8 mouse cellular contexts compared by ENCODE assay signal in the genomic region with DNA sequence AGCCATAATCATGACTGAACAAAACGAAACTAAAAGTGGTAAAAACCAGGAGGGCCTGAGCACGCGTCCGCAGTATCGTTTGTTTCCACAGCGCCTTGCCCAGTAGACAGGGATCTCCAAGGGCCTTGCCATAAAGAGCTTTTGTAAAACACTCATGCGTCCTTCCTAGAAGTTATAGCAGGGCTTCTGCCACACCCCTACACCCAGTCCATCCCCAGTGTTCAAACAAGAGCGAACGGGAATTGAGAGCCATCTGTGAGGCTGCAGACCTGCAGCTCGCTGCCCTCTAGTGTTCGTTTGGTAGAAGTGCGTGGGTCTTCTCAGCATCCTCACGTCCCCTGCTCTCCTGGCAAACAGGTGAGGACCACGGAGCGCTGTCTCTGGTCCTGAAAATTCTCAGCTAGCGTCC. TPM values are rescaled to one million over a fixed set of nuclear protein-coding genes. Genes with fewer than 3 reads are reported as not detected.
A peak's percentile ranks its signal among the peaks of the same experiment; 100 is the strongest.
DNase-seq lines count a peak whose midpoint lies in the region; ATAC-seq and TF ChIP-seq lines count a peak whose summit lies in the region.

No protein-coding gene starts in this region.

- no peaks in the 10 kb centered on the region for H3K27me3 ChIP-seq in intestine, postnatal 0 days (replicated peaks; ENCODE audit: control insufficient read depth, insufficient read depth, low read length)
- H3K27me3 ChIP-seq in liver, embryonic 13.5 days, result 0 out of 2 replicates have a peak, but pooled peaks cover 2% of the 10 kb centered on the region

- no peaks in the 10 kb centered on the region for H3K36me3 ChIP-seq in intestine, postnatal 0 days (ENCODE audit: control insufficient read depth, insufficient read depth)
- H3K36me3 ChIP-seq in liver, embryonic 13.5 days, result no peaks in the 10 kb centered on the region

- no peaks in the 10 kb centered on the region for H3K9me3 ChIP-seq in intestine, postnatal 0 days (ENCODE audit: control insufficient read depth)
- no peaks in the 10 kb centered on the region for H3K9me3 ChIP-seq in liver, embryonic 13.5 days (replicated peaks)

- H3K4me2 ChIP-seq in intestine, postnatal 0 days (replicated peaks; ENCODE audit: low read depth), result peak overlapping the region; percentile 61
- peak overlapping the region; percentile 60 for H3K4me2 ChIP-seq in liver, embryonic 13.5 days

- H3K9ac ChIP-seq in intestine, postnatal 0 days (ENCODE audit: low read depth, low read length), result no peak overlapping the region
- H3K9ac ChIP-seq in liver, embryonic 13.5 days, result 0 out of 2 replicates have a peak overlapping the region, but pooled peaks have one; percentile 49

- TF ChIP-seq CTCF in intestine, postnatal 0 days (IDR thresholded peaks at IDR 0.05; ENCODE audit: low read depth), result peak; percentile 96

- H3K4me3 ChIP-seq in intestine, postnatal 0 days (ENCODE audit: low read depth, low read length), result peak overlapping the region; percentile 43
- peak overlapping the region; percentile 57 for H3K4me3 ChIP-seq in liver, embryonic 13.5 days (replicated peaks)

- WGBS in intestine, postnatal 0 days, result 15% methylated on average over 16 of the region's 16 CpGs
- 13% methylated on average over 16 of the region's 16 CpGs for WGBS in liver, embryonic 13.5 days (ENCODE audit: insufficient replicate concordance)

- no peak overlapping the region for H3K27ac ChIP-seq in intestine, postnatal 0 days (ENCODE audit: low read depth, low read length)
- H3K27ac ChIP-seq in liver, embryonic 13.5 days, result no peak overlapping the region

- DNase-seq in B cell, adult 2 months, result peak; percentile 74 to 75
- peak; percentile 98 for DNase-seq in R1 (ENCODE audit: low read depth, low spot score)
- DNase-seq in liver, embryonic 13.5 days, result peak; percentile 64
- peak; percentile 90 for DNase-seq in naive thymus-derived CD4-positive, alpha-beta T cell, adult 2 months (ENCODE audit: low read depth)
- DNase-seq in testis, postnatal 10 days (ENCODE audit: low spot score), result peak; percentile 61

- H3K4me1 ChIP-seq in intestine, postnatal 0 days (replicated peaks; ENCODE audit: control insufficient read depth, insufficient read depth, low read length), result no peaks in the 10 kb centered on the region
- peaks cover 9% of the 10 kb centered on the region for H3K4me1 ChIP-seq in liver, embryonic 13.5 days (replicated peaks)

- peak; percentile 98 for ATAC-seq in common myeloid progenitor, adult 5-6 weeks (replicated peaks; ENCODE audit: low read depth, poor library complexity, severe bottlenecking)
- peak; percentile 91 for ATAC-seq in granulocyte monocyte progenitor cell, adult 5-6 weeks (replicated peaks; ENCODE audit: poor library complexity, severe bottlenecking)
- peak; percentile 70 for ATAC-seq in intestine, postnatal 0 days
- peak; percentile 81 for ATAC-seq in liver, embryonic 13.5 days (ENCODE audit: low read depth)

RNA-seq across cellular contexts. Expression of a gene that starts 10.2 kb away (rescaled TPM):
- total RNA-seq in common myeloid progenitor, adult 5-6 weeks (2017), result 30.4 and 31.7 TPM in 2 replicates
- total RNA-seq in granulocyte monocyte progenitor cell, adult 5-6 weeks (2014; fragmentation: Nextera tagmentation), result 39.2 and 43.9 TPM in 2 replicates
- 33.9 and 37.7 TPM in 2 replicates for total RNA-seq in granulocyte monocyte progenitor cell, adult 5-6 weeks (2017)
- 13.3 and 14.6 TPM in 2 replicates for polyA plus RNA-seq in intestine, postnatal 0 days (2015; fragmentation: Nextera tagmentation; extraction: Ambion mirVana)
- 17.1 and 20.4 TPM in 2 replicates for polyA plus RNA-seq in liver, embryonic 13.5 days (2015; fragmentation: Nextera tagmentation; extraction: Ambion mirVana)

RNA-seq across cellular contexts. Expression of a gene that starts 12.9 kb away (rescaled TPM):
- total RNA-seq in common myeloid progenitor, adult 5-6 weeks (2017), result 0.15 TPM in 1 of 2 replicates, not detected in the other
- total RNA-seq in granulocyte monocyte progenitor cell, adult 5-6 weeks (2014; fragmentation: Nextera tagmentation), result 0.30 TPM in 1 of 2 replicates, not detected in the other
- total RNA-seq in granulocyte monocyte progenitor cell, adult 5-6 weeks (2017), result 0.13 and 0.52 TPM in 2 replicates
- polyA plus RNA-seq in intestine, postnatal 0 days (2015; fragmentation: Nextera tagmentation; extraction: Ambion mirVana), result 2.8 and 3.6 TPM in 2 replicates
- polyA plus RNA-seq in liver, embryonic 13.5 days (2015; fragmentation: Nextera tagmentation; extraction: Ambion mirVana), result 0.18 and 0.37 TPM in 2 replicates

RNA-seq across cellular contexts. Expression of a gene that starts 25.1 kb away (rescaled TPM):
- total RNA-seq in common myeloid progenitor, adult 5-6 weeks (2017), result 43.6 and 52.2 TPM in 2 replicates
- 72.9 and 76.1 TPM in 2 replicates for total RNA-seq in granulocyte monocyte progenitor cell, adult 5-6 weeks (2014; fragmentation: Nextera tagmentation)
- 101 and 156 TPM in 2 replicates for total RNA-seq in granulocyte monocyte progenitor cell, adult 5-6 weeks (2017)
- 90.3 and 95.4 TPM in 2 replicates for polyA plus RNA-seq in intestine, postnatal 0 days (2015; fragmentation: Nextera tagmentation; extraction: Ambion mirVana)
- polyA plus RNA-seq in liver, embryonic 13.5 days (2015; fragmentation: Nextera tagmentation; extraction: Ambion mirVana), result 43.1 and 47.8 TPM in 2 replicates

RNA-seq across cellular contexts. Expression of a gene that starts 39.4 kb away (rescaled TPM):
- total RNA-seq in common myeloid progenitor, adult 5-6 weeks (2017), result 69.7 and 74.5 TPM in 2 replicates
- total RNA-seq in granulocyte monocyte progenitor cell, adult 5-6 weeks (2014; fragmentation: Nextera tagmentation), result 35.9 and 42.6 TPM in 2 replicates
- total RNA-seq in granulocyte monocyte progenitor cell, adult 5-6 weeks (2017), result 60.0 and 61.0 TPM in 2 replicates
- polyA plus RNA-seq in intestine, postnatal 0 days (2015; fragmentation: Nextera tagmentation; extraction: Ambion mirVana), result 28.2 and 29.3 TPM in 2 replicates
- polyA plus RNA-seq in liver, embryonic 13.5 days (2015; fragmentation: Nextera tagmentation; extraction: Ambion mirVana), result 34.6 and 37.8 TPM in 2 replicates

RNA-seq across cellular contexts. Expression of a gene that starts 39.5 kb away (rescaled TPM):
- 2.2 and 5.7 TPM in 2 replicates for total RNA-seq in common myeloid progenitor, adult 5-6 weeks (2017)
- total RNA-seq in granulocyte monocyte progenitor cell, adult 5-6 weeks (2014; fragmentation: Nextera tagmentation), result 5.2 and 10.0 TPM in 2 replicates
- total RNA-seq in granulocyte monocyte progenitor cell, adult 5-6 weeks (2017), result 2.2 and 5.5 TPM in 2 replicates
- 4.0 and 5.2 TPM in 2 replicates for polyA plus RNA-seq in intestine, postnatal 0 days (2015; fragmentation: Nextera tagmentation; extraction: Ambion mirVana)
- polyA plus RNA-seq in liver, embryonic 13.5 days (2015; fragmentation: Nextera tagmentation; extraction: Ambion mirVana), result 4.7 and 5.0 TPM in 2 replicates
